Mouse (Mus musculus) left cerebral cortex, postnatal 36 days (tissue): ENCODE results near the gene Gnai2. TPM values are rescaled to one million over a fixed set of nuclear protein-coding genes. Genes with fewer than 3 reads are reported as not detected.

Experiments
- DNase-seq, 2 experiments: peaks; one replicate each; pipeline ENCODE4 v3.0.0; 2021 to 2022; ENCODE audit warnings: low spot score in 2 of 2, mixed read lengths in 1 of 2
- intact Hi-C: fragments of 180-260 bp; cut with DNase I; formaldehyde crosslinking; loops from one replicate; pipeline ENCODE4 v1.15.1; 2025
- total RNA-seq, 2 experiments: library from RNA; stranded (reverse); gene quantifications; 2 replicates each; pipeline ENCODE4 v1.2.3; 2021

The Gnai2 gene
- total RNA-seq, 2 experiments from 2014 or later: 215 to 221 TPM

DNA sequence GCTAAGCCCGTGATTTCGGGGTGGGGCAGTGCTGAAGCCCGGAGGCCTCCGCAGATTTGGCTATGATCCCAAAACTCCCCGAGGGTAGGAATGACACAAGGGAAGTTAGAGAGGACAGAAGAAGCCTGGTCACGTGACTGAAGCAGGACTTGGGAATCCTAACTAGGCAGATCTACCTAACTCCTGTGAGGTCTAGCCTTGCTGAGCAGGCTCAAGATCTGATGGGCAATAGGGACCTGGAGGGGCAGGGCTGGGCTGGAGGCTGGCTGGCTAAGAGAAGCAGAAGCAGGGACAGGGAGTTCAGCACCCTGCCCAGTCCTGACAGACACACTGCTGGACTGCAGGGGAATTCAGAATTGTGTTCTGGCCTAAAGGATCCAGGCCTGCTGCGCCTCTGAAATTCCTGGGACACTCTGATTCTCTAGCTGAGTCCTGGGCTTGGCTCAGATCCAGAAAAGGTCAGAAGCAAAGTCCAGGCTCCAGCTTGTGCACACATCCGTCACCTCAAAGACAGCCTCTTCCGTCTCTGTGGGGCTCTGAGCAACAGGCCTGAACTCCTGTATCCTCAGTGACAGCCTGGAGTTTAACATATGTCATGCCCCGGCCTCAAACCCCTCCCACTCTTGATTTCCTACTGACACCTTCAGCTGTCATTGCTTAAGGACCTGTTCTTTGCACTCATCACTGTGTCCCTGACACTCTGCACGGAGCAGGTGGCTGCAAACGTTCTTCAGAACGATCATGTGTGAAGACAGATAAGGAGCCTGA lies 16.2 kb downstream of the Gnai2 start:
- intact Hi-C loops: no loop called here
- DNase-seq: no peak

DNA sequence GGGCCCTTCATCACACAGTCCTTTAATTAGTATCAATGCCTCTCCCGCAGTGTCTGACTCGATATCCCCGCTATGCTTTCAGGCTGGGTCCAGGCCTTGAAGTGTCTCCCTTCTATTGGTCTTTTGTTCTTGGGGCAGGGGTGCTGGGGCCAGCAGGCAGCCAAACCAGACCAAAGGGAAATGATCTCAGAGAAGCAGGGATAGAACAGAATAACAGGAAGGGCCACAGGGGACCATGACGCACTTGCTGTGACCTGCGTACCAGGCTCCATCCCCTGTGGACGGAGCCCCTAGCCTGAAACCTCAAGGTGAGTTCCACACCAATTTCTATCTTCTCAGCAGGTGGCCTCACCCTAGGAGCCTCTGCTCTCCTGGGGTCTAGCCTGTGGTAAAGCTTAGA lies 17.1 kb downstream of the Gnai2 start:
- intact Hi-C loops: no loop called here
- DNase-seq: no peak

DNA sequence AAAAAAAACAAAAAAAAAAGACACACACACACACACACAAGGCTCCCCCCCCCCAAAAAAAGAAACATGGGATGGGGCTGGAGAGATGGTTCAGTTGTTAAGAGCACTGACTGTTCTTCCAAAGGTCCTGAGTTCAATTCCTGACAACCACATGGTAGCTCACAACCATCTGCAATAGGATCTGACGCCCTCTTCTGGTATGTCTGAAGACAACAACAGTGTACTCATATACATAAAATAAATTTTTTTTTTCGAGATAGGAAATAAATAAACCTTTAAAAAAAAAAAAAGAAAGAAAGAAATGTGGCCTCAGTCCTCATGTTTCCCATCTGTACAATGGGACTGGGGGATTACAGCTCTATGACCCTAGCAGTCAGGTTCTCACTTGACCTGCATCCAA lies 17.7 kb downstream of the Gnai2 start:
- intact Hi-C loops: no loop called here
- DNase-seq: no peak

DNA sequence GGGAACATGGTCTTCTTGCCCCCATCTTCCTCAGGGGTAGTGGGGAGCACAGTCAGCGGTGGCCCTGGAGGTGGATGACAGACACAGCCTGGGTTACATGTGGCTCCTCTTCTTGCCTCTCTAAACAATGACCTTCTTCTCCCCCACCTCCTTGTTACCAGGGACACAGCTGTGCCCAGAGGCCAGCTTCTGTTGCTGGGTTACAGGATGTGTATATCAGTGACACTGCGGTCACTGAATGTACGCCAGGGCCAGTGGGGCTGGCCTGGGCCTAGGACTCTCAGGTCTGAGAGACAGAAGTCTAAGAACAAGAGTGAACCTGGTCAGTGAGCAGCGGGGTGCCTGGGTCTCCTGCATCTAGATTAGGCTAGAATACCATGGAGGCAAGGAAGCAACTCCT lies 20.1 kb downstream of the Gnai2 start:
- no peak for DNase-seq
- intact Hi-C loops: no loop called here

DNA sequence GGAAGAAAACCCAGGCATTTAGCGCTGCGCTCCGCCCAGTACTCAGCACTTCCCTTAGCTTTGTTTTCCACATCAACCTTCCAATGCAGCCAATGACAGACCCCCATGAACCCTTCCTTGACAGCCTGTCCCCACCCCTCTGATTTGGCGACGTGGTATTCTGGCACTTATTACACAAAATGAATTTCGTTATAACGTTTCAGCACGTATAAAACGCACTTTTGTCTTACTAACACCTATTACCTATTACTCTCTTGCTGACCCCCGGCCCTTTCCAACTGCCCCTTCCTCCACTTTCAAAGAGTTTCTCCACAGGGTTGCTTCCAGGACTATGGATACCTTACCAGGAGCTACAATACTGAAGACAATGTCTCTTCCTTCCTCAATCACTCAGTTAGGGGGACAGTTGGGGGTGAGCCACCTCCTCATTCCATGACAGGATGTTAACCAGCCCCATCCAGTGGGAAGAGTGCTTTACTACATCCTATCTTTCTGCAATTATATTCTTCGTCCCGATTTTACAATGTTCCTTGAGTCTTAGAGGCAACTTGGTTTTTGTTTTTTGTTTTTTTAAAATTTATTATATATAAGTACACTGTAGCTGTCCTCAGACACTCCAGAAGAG lies 22.1 kb downstream of the Gnai2 start:
- DNase-seq: no peak
- intact Hi-C loops: loop anchor here (2.0 kb wide), 1 partner anchor 20 kb away; no protein-coding TSS in a partner anchor

DNA sequence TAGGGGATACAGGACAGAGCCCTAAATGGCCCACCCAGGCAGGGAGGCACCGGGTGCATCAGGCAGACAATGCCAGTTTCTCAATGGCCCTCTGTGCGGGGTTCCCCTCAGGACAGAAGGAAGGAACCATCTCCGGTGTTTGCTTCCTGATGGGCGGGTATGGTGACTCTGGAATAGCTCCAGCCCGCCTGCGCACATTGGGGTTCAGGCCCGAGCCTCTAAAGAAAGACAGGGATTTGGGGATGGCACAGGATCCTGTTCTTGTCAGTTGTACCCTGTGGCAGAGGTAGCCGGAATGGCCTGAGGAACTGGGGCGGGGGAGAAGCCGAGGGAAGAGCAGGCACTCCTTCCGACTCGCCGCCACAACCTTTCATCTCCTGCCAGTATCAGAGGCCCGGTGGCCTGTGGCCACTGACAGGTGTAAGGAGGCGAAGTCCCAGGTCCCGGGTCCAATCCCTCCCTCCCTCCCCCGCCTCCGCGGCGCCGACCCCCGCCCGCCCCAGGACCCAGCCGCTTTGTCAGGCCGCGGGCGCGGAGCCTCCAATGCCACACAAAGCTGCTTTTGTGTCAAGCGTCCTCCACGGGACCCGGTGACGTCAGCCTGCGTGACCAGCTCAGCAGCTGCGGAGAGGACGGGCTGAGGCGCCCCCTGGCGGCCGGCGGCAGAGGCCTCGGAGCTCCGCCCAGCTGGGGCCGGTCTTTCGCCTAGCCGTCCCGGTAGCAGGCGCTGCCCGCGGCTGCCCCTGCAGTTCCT lies 22.8 kb downstream of the Gnai2 start:
- intact Hi-C loops: loop anchor here (2.0 kb wide), 1 partner anchor 20 kb away; no protein-coding TSS in a partner anchor
- DNase-seq: peak; percentile 98 to 100

DNA sequence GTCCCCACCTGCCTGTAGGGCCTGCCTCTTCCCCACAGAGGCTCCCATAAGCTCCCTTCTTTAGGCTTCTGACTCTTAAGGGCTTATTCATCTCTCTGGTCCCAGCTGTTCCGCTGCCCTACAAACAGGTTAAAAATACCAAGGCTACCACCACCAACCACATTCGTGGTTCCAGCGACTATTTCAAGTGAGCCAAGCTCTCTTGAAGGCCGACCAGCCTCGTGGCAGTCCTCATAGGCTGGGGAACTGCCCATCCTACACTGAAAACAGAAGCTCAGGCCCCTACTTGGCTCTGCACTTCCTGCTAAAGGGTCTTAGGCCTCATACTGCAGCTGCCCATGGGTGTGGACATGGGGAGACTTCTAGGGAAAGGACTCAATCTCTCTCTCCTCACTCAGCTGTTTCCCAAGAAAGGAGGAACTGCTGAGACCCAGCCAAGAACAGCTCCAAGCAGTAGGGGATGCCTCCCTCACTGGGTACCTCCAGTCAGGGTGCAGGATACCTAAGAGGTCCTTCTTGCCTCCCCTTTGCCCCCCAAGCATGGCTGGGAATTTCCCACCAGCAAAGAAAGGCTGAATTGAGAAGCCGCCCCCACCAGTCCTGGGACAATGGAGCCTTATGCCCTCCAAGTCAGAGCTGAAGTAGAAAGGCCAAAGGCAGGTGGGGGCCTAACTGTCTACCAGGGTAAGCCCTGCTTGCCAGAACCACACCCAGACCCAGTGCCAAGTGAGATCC lies 23.5 kb downstream of the Gnai2 start:
- peak; percentile 35 to 43 for DNase-seq
- intact Hi-C loops: loop anchor here (2.0 kb wide), 1 partner anchor 21 kb away; no protein-coding TSS in a partner anchor

DNA sequence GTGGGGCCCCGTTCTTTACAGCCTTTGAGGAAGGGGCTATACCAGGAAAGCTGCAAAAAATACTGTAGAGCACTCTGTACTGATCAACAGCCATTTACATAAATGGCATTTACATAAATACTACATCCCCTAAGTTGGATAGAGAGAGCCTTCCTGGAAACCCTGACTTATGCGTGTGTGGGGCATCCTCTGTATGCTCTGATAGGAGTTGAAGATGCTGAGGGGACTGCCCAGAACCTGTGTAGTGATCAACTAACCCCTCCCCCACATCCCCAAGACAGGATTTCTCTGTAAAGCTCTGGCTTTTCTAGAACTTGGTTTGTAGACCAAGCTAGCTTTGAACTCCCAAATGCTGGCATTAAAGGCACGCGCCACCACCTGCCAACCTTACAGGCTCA lies 25.7 kb downstream of the Gnai2 start:
- no peak for DNase-seq
- intact Hi-C loops: no loop called here

DNA sequence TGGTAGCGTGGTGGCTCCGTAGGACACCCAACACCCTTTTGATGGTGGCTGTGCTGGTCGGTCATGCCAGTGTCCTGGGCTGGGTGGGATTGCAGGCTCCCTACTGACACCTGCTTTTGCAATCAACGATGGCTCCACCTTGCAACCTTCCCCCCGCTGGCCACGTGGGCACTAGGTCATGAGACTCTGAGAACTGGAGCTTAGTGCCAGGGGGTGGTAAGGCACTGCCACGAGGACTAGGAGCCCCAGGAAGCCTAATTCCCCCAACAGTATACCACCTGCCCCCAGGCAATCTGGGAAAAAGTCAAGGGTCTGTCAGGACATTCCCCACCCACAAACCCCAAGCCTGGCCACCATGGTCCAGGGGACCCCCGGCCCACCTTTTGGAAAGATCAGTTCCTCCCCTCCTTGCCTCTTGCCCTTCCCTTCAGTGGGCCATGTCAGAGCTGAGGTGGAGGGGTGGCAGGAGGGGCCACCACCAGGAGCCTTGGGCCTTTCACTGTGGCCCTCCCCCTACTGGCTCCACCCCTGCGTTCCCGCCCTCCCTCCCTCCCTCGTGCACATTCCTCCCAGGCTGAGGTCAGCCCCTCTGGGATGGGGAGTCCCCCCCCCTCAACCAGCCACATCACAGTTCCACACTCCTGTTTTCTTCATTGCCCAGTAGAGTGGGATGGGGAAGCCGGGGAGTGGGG lies 26.3 kb downstream of the Gnai2 start, which contains the start of gene Sema3b:
Gene Sema3b (minus strand): TSS at position 489 of the 692 bp plus-strand sequence.
- intact Hi-C loops: no loop called here
- no peak for DNase-seq

DNA sequence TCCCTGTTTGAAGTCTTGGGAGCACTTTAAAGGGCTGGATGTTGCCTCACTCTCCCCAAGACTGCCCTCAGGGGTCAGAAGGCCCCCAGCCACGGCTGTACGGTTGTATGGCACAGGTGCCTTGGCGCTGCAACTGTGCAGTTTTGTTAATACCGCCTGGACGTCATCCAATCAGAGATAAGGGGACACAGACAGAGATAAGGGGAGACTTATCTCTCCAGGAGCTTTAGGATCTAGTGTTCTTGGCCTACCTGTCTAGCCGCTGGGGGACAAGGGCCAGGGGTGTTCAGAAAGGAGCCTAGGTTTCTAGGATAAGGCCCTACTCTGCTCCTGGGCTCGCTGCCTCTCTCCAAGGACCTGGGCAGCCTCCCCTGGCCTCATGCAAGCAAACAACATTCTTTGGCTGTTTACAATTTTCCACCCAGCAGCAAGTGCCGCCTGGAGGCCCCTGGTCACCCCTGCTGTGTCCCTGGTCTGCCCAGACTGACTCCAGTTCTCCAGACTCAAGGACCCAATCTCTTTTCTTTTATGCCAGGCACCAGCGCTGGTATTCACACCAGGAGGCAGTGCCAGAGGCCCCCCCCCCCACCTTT lies 27.4 kb downstream of the Gnai2 start:
- no peak for DNase-seq
- intact Hi-C loops: no loop called here

DNA sequence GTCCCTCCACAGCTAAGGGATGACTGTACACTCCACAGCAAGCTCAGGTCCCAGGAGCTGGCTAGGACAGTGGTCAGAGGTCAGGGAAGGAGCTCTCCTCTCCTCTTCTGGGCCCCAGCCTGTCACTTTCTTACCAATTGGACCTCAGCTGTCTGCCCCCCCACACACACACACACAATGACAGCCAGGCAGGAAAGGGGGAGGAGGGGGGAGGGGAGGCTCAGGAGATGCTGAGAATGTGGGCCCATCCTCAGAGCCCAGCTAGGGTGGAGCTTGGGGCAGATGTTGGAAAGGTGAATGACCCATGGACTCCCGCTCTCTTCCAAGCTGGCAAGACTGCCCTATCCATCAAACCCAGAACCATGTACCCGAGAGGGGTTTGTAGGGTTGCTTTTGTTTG lies 28.1 kb downstream of the Gnai2 start:
- DNase-seq: no peak
- intact Hi-C loops: no loop called here

DNA sequence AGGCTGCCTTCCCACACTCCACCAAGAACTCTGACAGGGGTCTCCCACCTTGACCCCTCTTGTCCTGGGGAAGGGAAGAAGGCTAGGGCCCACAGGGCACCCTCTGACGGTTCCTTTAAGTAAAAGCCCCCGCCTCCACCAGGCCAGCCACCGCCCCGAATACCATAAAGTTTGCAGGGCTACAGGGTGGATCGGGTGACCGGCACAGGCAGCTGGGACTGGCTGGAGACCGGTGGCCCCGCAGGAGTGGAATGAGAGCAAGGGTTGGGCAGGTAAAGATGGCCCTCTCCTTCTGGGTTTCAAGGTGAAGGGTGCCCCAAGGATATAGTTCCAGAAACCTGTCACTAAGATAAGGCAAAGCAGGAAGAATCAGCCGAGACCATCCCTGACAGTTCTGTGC lies 28.6 kb downstream of the Gnai2 start:
- no peak for DNase-seq
- intact Hi-C loops: no loop called here

DNA sequence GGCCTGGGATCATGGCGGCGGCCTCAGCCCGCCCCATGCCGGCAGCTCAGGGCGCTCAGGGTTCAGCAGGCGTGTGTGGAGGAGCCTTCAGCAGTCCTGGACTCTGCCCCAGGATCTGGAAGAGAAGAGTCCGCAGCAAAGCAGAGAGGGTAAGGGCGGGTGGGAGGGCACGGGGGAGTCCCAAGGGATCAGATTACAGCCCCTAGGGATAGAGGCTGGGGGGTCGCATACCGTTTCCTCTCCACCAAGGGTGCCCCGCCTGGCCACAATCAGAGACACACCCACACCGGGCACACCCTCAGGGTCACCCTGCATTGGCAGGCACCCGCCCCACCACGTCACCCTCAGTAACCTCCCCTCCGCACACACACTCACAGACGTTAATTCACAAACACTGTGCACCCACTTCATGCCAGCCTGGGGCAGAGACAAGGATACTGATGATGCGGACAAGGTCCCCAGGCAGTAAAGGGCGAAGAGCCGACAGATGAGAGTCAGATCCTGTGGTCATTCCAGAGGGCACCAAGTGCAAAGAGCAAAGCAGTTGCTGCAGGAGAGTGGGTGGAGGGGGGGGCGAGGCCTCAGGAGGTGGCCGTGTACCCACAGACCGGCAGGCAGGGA lies 30.0 kb downstream of the Gnai2 start:
- DNase-seq: no peak
- intact Hi-C loops: no loop called here

DNA sequence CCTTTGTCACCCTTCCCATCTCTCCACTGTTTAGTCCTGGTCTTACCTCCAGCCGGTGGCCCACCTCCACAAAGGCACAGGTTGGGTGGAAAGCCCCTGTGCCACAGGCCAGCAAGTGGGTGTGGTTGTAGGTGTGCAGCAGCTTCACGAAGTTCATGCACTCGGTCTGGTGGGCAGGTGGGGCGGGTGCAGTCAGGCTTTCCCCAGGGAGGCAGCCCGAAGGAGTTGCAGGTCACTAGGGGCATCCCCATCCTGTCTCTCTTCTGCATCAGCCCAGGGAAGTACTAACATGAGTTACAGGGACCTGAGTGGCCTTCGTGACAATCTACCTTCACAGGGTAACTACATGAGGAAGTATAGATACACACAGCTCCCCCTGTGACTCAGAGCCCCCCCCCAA lies 31.9 kb downstream of the Gnai2 start:
- intact Hi-C loops: loop anchor here (2.0 to 5.0 kb wide), 2 partner anchors 74 to 134 kb away; no protein-coding TSS in a partner anchor
- no peak for DNase-seq

DNA sequence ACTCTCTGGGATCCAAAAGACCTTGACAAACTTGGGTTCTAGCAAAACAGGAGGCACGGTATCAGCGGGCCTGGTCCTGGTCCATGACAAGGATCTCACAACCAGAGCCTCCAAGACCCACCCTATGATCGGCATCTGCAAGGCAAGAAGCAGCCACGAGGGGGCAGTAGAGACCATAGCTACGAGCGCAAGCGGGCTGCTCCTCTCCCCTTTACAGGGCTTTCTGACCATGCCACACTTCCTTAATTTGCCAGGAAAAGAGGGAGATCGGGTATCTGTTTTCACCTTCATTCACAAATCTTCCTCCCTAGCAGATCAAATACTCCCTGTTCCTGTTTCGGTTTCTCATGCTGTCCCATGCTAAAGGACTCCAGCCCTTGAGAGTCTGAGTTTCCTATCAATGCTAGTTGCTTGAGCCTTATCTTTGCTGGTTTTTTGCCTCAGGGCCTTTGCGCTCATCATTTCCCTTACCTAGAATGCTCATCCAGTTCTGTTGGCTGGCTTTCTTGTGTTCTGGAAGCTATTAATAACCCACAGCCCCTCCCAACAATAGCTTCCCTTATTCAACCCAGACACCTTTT lies 33.0 kb downstream of the Gnai2 start:
- intact Hi-C loops: loop anchor here (1.0 to 5.0 kb wide), 3 partner anchors 42 to 135 kb away; no protein-coding TSS in a partner anchor
- peak; percentile 84 to 87 for DNase-seq

DNA sequence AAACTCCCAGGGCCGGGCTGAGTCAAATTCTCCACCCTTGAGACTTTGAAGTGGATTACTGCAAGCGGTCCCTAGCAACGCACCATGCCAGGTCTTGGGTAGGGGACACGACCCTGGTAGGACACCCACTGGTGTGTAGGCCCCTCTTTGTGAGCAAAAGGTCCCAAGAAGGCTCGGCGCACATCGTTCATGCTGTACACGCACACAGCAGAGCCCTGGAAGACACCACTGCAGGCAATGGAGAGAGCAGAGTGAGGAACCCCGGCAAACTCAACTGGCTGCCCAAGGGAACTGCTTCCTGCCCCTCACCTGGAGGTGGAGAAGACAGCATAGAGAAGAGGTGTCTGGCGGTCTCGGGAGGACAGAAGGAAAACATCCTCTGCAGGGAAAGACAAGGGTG lies 33.9 kb downstream of the Gnai2 start:
- no peak for DNase-seq

DNA sequence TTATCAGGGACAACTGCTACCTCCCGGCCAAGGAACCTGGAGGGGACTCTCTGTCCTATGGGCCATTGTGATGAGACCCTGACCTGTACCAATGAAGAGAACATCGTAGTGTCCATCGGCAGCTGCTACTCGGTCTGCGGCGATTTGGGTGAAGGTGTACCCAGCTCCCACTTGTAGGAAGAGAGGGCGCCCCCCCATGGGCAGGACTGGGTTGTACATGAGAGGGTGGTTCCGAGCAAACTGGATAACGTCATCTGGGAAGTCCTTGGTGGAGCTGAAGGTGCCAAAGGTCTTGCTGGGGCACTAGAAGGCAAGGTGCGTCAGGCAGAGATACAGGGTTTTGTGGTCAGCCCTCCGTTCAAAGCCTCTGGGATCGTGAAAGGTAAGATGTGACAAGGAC lies 34.4 kb downstream of the Gnai2 start:
- DNase-seq: no peak
- intact Hi-C loops: loop anchor here (5.0 kb wide), 1 partner anchor 137 kb away; no protein-coding TSS in a partner anchor

More for the DNA sequence above, 33.9 kb downstream of the Gnai2 start:
- intact Hi-C loops: loop anchor here (5.0 kb wide), 1 partner anchor 136 kb away; no protein-coding TSS in a partner anchor

DNA sequence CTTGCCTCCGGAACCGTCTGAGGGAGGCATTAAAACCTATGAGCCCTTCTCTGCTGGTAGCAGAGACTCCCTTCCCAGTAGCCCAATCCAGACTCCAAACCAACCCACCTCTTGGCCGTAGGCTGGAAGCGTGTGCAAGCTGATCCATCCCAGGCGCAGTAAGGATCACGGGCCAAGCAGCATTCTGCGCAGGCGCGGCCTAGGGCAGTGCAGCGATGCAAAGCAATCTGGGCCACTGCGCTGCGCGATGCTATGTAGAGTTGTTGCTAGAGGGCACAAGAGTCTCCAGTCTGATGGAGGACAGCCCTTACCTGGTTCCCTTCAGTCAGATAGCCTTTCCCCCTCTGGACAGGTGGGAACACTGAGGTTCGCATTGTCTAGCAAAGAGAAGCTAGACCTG lies 35.3 kb downstream of the Gnai2 start:
- peak in 1 of 2 experiments; percentile 52 for DNase-seq
- intact Hi-C loops: loop anchor here (5.0 kb wide), 1 partner anchor 137 kb away; no protein-coding TSS in a partner anchor
